ENCODE assay signal across 7 mouse cellular contexts in the genomic region with DNA sequence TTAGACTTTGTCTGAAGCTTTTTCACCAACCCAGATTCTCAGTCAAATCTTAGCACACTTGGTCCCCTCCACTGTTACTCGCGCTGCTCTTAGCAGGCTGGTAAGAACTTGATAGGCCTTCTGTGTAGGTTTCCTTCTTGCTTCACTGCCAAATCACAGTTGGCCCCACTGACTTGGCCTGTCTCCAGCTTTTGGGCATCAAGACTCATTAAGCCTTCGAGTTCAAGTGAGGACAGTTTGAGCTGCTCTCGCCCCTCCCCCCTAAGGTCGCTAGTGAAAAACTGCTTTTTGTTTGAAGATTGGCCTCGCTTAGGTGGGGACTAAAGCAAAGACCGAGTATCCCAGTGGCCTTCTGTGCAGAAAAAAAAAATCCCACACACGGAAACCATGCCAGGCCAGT.
A peak's percentile ranks its signal among the peaks of the same experiment; 100 is the strongest.
DNase-seq lines count a peak whose midpoint lies in the region; ATAC-seq and TF ChIP-seq lines count a peak whose summit lies in the region.

No protein-coding gene starts in this region.

- no peaks in the 10 kb centered on the region for H3K36me3 ChIP-seq in midbrain, embryonic 10.5 days
- H3K36me3 ChIP-seq in midbrain, embryonic 11.5 days (ENCODE audit: control insufficient read depth, insufficient read depth, low read length), result no peaks in the 10 kb centered on the region
- H3K36me3 ChIP-seq in hindbrain, postnatal 0 days (ENCODE audit: insufficient read depth, low read length), result no peaks in the 10 kb centered on the region
- no peaks in the 10 kb centered on the region for H3K36me3 ChIP-seq in liver, postnatal 0 days (replicated peaks; ENCODE audit: insufficient read depth, low read length)
- no peaks in the 10 kb centered on the region for H3K36me3 ChIP-seq in liver, embryonic 12.5 days

- TF ChIP-seq EP300 in liver, postnatal 0 days (IDR thresholded peaks at IDR 0.05; ENCODE audit: low read depth), result no peak

- H3K9ac ChIP-seq in midbrain, embryonic 11.5 days (ENCODE audit: low read length), result no peak overlapping the region
- no peak overlapping the region for H3K9ac ChIP-seq in hindbrain, postnatal 0 days (replicated peaks; ENCODE audit: low read length)
- H3K9ac ChIP-seq in liver, postnatal 0 days (replicated peaks), result no peak overlapping the region
- H3K9ac ChIP-seq in liver, embryonic 12.5 days, result no peak overlapping the region

- no peak overlapping the region for H3K4me2 ChIP-seq in midbrain, embryonic 11.5 days
- no peak overlapping the region for H3K4me2 ChIP-seq in hindbrain, postnatal 0 days (ENCODE audit: low read depth, low read length)
- no peak overlapping the region for H3K4me2 ChIP-seq in liver, postnatal 0 days (ENCODE audit: low read depth, low read length)
- H3K4me2 ChIP-seq in liver, embryonic 12.5 days, result no peak overlapping the region

- no peak for DNase-seq in midbrain, embryonic 10.5 days (ENCODE audit: low spot score)
- no peak for DNase-seq in midbrain, embryonic 11.5 days (ENCODE audit: low spot score, missing footprints)
- peak; percentile 65 for DNase-seq in cerebellum, adult 9-11 months
- DNase-seq in hindbrain, postnatal 0 days (ENCODE audit: low spot score), result peak; percentile 86
- DNase-seq in lung, postnatal 4 days, result peak; percentile 33 to 54
- no peak for DNase-seq in liver, postnatal 0 days

- no peak overlapping the region for H3K4me3 ChIP-seq in midbrain, embryonic 10.5 days
- no peak overlapping the region for H3K4me3 ChIP-seq in midbrain, embryonic 11.5 days (ENCODE audit: low read depth, low read length)
- no peak overlapping the region for H3K4me3 ChIP-seq in hindbrain, postnatal 0 days (ENCODE audit: low read length)
- H3K4me3 ChIP-seq in liver, postnatal 0 days (ENCODE audit: low read depth, low read length), result no peak overlapping the region
- H3K4me3 ChIP-seq in liver, embryonic 12.5 days, result no peak overlapping the region

- TF ChIP-seq CTCF in hindbrain, postnatal 0 days (IDR thresholded peaks at IDR 0.05; ENCODE audit: low read depth), result no peak
- no peak for TF ChIP-seq CTCF in liver, postnatal 0 days (IDR thresholded peaks at IDR 0.05; ENCODE audit: low read depth)

- peaks cover 34% of the 10 kb centered on the region for H3K4me1 ChIP-seq in midbrain, embryonic 10.5 days
- peaks cover 10% of the 10 kb centered on the region for H3K4me1 ChIP-seq in midbrain, embryonic 11.5 days (ENCODE audit: control insufficient read depth, insufficient read depth, low read length)
- H3K4me1 ChIP-seq in hindbrain, postnatal 0 days (ENCODE audit: insufficient read depth, low read length), result peaks cover 16% of the 10 kb centered on the region
- no peaks in the 10 kb centered on the region for H3K4me1 ChIP-seq in liver, postnatal 0 days (ENCODE audit: insufficient read depth)
- no peaks in the 10 kb centered on the region for H3K4me1 ChIP-seq in liver, embryonic 12.5 days

- ATAC-seq in midbrain, embryonic 11.5 days (ENCODE audit: low FRiP score), result no peak
- ATAC-seq in hindbrain, postnatal 0 days, result peak; percentile 54
- no peak for ATAC-seq in liver, postnatal 0 days
- no peak for ATAC-seq in liver, embryonic 12.5 days

- 80% methylated on average over 8 of the region's 8 CpGs for WGBS in midbrain, embryonic 10.5 days
- WGBS in midbrain, embryonic 11.5 days, result 72% methylated on average over 8 of the region's 8 CpGs
- WGBS in hindbrain, postnatal 0 days, result 28% methylated on average over 8 of the region's 8 CpGs
- 71% methylated on average over 8 of the region's 8 CpGs for WGBS in liver, postnatal 0 days (ENCODE audit: insufficient replicate concordance)
- WGBS in liver, embryonic 12.5 days (ENCODE audit: insufficient replicate concordance), result 66% methylated on average over 8 of the region's 8 CpGs

- H3K27ac ChIP-seq in midbrain, embryonic 10.5 days (replicated peaks), result peak overlapping the region; percentile 42; the same call in 1 of the 2 replicates
- no peak overlapping the region for H3K27ac ChIP-seq in midbrain, embryonic 11.5 days (ENCODE audit: low read depth, low read length)
- no peak overlapping the region for H3K27ac ChIP-seq in hindbrain, postnatal 0 days
- H3K27ac ChIP-seq in liver, postnatal 0 days (ENCODE audit: low read depth), result no peak overlapping the region
- H3K27ac ChIP-seq in liver, embryonic 12.5 days, result no peak overlapping the region

- H3K9me3 ChIP-seq in midbrain, embryonic 10.5 days (replicated peaks), result no peaks in the 10 kb centered on the region
- no peaks in the 10 kb centered on the region for H3K9me3 ChIP-seq in midbrain, embryonic 11.5 days (ENCODE audit: control insufficient read depth, low read length)
- H3K9me3 ChIP-seq in hindbrain, postnatal 0 days (ENCODE audit: low read length), result no peaks in the 10 kb centered on the region
- no peaks in the 10 kb centered on the region for H3K9me3 ChIP-seq in liver, postnatal 0 days (ENCODE audit: low read length)
- H3K9me3 ChIP-seq in liver, embryonic 12.5 days (replicated peaks), result no peaks in the 10 kb centered on the region

- no peaks in the 10 kb centered on the region for H3K27me3 ChIP-seq in midbrain, embryonic 10.5 days (ENCODE audit: low read depth, poor library complexity, severe bottlenecking)
- H3K27me3 ChIP-seq in midbrain, embryonic 11.5 days (ENCODE audit: control insufficient read depth, insufficient read depth, low read length), result no peaks in the 10 kb centered on the region
- no peaks in the 10 kb centered on the region for H3K27me3 ChIP-seq in hindbrain, postnatal 0 days (ENCODE audit: insufficient read depth, low read length)
- H3K27me3 ChIP-seq in liver, postnatal 0 days (ENCODE audit: insufficient read depth, low read length), result no peaks in the 10 kb centered on the region
- H3K27me3 ChIP-seq in liver, embryonic 12.5 days (replicated peaks), result no peaks in the 10 kb centered on the region

Comparison
In these comparisons a context has a peak if more than half of its experiments do, and no peak if none do; other contexts are left out.
1. DNase-seq: peak in cerebellum, adult 9-11 months (single experiment), hindbrain, postnatal 0 days (single experiment) and lung, postnatal 4 days (2 of 2); none in midbrain, embryonic 10.5 days (single experiment), midbrain, embryonic 11.5 days (single experiment) and liver, postnatal 0 days (single experiment).